Mouse (Mus musculus) myocyte (in vitro differentiated cells): ENCODE results near the gene Ap5b1.

Experiments
- MAX ChIP-seq: IDR thresholded peaks from one replicate; pipeline ENCODE4 v1.6.1; 2011; ENCODE audit warnings: low read depth, mild to moderate bottlenecking, control low read depth
- POLR2A ChIP-seq: IDR thresholded peaks from one replicate; pipeline ENCODE4 v1.6.1; 2011; ENCODE audit warnings: low read depth, mild to moderate bottlenecking, control low read depth, moderate library complexity; ENCODE audit not compliant: insufficient read length
- TCF12 ChIP-seq: IDR thresholded peaks from one replicate; pipeline ENCODE4 v1.6.1; 2011; ENCODE audit warnings: mild to moderate bottlenecking, control low read depth; ENCODE audit not compliant: poor library complexity, insufficient read depth, severe bottlenecking

GRCm38 (mm10) chr19:5575336-5575735 is 7.5 kb downstream of the Ap5b1 start:
- TF ChIP-seq TCF12, result no peak
- no peak for TF ChIP-seq POLR2A
- TF ChIP-seq MAX, result no peak
